Mouse (Mus musculus) ES-E14 (cell line): ENCODE measurements around the gene Plpp3. TPM values are rescaled to one million over a fixed set of nuclear protein-coding genes. Genes with fewer than 3 reads are reported as not detected.

Experiments
- DNase-seq: peaks from one replicate; pipeline ENCODE4 v3.0.0-alpha.2; 2013; ENCODE audit warnings: low read depth, low spot score
- H3K27ac ChIP-seq: 2 replicates; pipeline ENCODE4 v1.5.1; 2012; ENCODE audit warnings: low read depth, mild to moderate bottlenecking, low read length, moderate library complexity, mixed read lengths; ENCODE audit not compliant: poor library complexity, insufficient read depth, severe bottlenecking
- H3K36me3 ChIP-seq: 2 replicates; pipeline ENCODE4 v1.6.1; 2012; ENCODE audit warnings: mild to moderate bottlenecking, low read length, moderate library complexity, mixed read lengths; ENCODE audit not compliant: control insufficient read depth, poor library complexity, insufficient read depth, severe bottlenecking
- H3K4me1 ChIP-seq, 2 experiments: fragments of 150-350 bp in 1 of 2; sonication (generic) in 1 of 2; 2 replicates each; pipeline ENCODE4 v1.6.1; 2012; ENCODE audit warnings: low read length in 2 of 2, mild to moderate bottlenecking in 1 of 2, mixed read lengths in 1 of 2; ENCODE audit not compliant: control insufficient read depth in 2 of 2, insufficient read depth in 2 of 2, poor library complexity in 1 of 2
- H3K4me3 ChIP-seq, 2 experiments: fragments of 150-350 bp in 1 of 2; sonication (generic) in 1 of 2; 2 replicates each; pipeline ENCODE4 v1.5.1; 2012; ENCODE audit warnings: low read length in 2 of 2, low read depth in 1 of 2, mild to moderate bottlenecking in 1 of 2, mixed read lengths in 1 of 2; ENCODE audit not compliant: insufficient read depth in 1 of 2, poor library complexity in 1 of 2, severe bottlenecking in 1 of 2
- H3K9ac ChIP-seq: 2 replicates; pipeline ENCODE4 v1.6.1; 2012; ENCODE audit warnings: low read depth, mild to moderate bottlenecking, low read length, mixed read lengths; ENCODE audit not compliant: poor library complexity, insufficient read depth, severe bottlenecking
- H3K9me3 ChIP-seq: fragments of 150-350 bp; sonication (generic); 2 replicates; pipeline ENCODE4 v1.6.1; 2012; ENCODE audit warnings: low read depth, mild to moderate bottlenecking, low read length; ENCODE audit not compliant: control insufficient read depth, insufficient read depth
- CHD2 ChIP-seq: IDR thresholded peaks from 2 replicates; pipeline ENCODE4 v1.6.1; 2014; ENCODE audit warnings: mild to moderate bottlenecking, low read depth, low read length, inconsistent platforms
- HCFC1 ChIP-seq: IDR thresholded peaks from 2 replicates; pipeline ENCODE4 v1.6.1; 2012; ENCODE audit warnings: low read length, inconsistent platforms, borderline replicate concordance; ENCODE audit not compliant: insufficient read depth
- MAFK ChIP-seq: IDR thresholded peaks from 2 replicates; pipeline ENCODE4 v1.6.1; 2014; ENCODE audit warnings: mild to moderate bottlenecking, low read depth, low read length, inconsistent platforms; ENCODE audit not compliant: insufficient read depth
- ZC3H11A ChIP-seq: IDR thresholded peaks from 2 replicates; pipeline ENCODE4 v1.6.1; 2012; ENCODE audit warnings: low read depth, mild to moderate bottlenecking, inconsistent platforms, low read length, borderline replicate concordance
- ZNF384 ChIP-seq: IDR thresholded peaks from 2 replicates; pipeline ENCODE4 v1.6.1; 2012; ENCODE audit warnings: low read depth, low read length, inconsistent platforms
- in situ Hi-C, 2 experiments: fragments of 600-800 bp; cut with MboI; formaldehyde crosslinking; loops; one replicate each; pipeline ENCODE4 v1.15.1; 2025; ENCODE audit warnings: low sequenced_read_pairs in 2 of 2, inconsistent platforms in 1 of 2; ENCODE audit not compliant: unreplicated experiment in 2 of 2
- total RNA-seq: library from RNA; depleted of rRNA; stranded (reverse); fragments of 300-350 nt; gene quantifications from 2 replicates; pipeline ENCODE4 v1.2.3, GENCODE M21; 2012

Gene Plpp3
- total RNA-seq, 1 experiment, result 11.8 TPM

DNA sequence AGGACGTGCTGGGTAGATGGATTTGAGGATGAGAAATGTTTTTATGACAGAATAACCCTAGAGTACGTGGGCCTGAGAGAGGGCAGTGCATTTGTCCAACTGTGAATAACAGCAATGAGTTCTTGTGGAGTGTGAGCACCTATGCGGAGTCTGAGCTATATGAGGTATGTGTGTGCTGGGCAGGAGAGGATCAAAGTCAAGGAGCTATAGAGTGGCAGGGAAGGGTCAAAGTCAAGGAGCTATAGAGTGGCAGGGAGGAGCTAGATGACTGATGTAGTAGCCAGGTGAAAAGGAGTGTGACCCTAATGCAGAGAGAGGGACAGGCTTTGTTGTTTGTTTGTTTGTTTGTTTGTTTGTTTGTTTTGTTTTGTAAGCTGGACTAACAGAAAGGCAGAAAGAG lies 98.0 kb downstream of the Plpp3 start:
- H3K27ac ChIP-seq, result no peak overlapping the region
- in situ Hi-C loops, result no loop called here
- H3K4me3 ChIP-seq, result no peak overlapping the region
- TF ChIP-seq ZNF384 (no peak), MAFK (no peak), ZC3H11A (no peak), HCFC1 (no peak), CHD2 (no peak)
- no peak overlapping the region for H3K9ac ChIP-seq
- DNase-seq, result no peak
- H3K36me3 ChIP-seq, result no peaks in the 10 kb centered on the region
- H3K9me3 ChIP-seq, result no peaks in the 10 kb centered on the region
- H3K4me1 ChIP-seq, result no peaks in the 10 kb centered on the region

- H3K4me1 ChIP-seq, result no peaks in the 10 kb centered on the region
- no peaks in the 10 kb centered on the region for H3K9me3 ChIP-seq
- H3K4me3 ChIP-seq, result no peak overlapping the region
- no peak for DNase-seq
- TF ChIP-seq HCFC1, result no peak
- TF ChIP-seq CHD2, result no peak
- TF ChIP-seq ZNF384, result no peak
- no peak for TF ChIP-seq ZC3H11A
- no peak for TF ChIP-seq MAFK
- in situ Hi-C loops, result no loop called here
- H3K27ac ChIP-seq, result no peak overlapping the region
- no peak overlapping the region for H3K9ac ChIP-seq
- no peaks in the 10 kb centered on the region for H3K36me3 ChIP-seq
Observed at GRCm38 (mm10) chr4:105257667-105258560, 100.8 kb downstream of the Plpp3 start.

GRCm38 (mm10) chr4:105260385-105260784 lies 103.2 kb downstream of the Plpp3 start:
- Histone ChIP-seq H3K4me1 (no peaks in the 10 kb centered on the region), H3K9ac (no peak overlapping the region), H3K27ac (no peak overlapping the region), H3K4me3 (no peak overlapping the region), H3K9me3 (no peaks in the 10 kb centered on the region), H3K36me3 (no peaks in the 10 kb centered on the region)
- no peak for TF ChIP-seq HCFC1
- TF ChIP-seq ZNF384, result no peak
- no peak for TF ChIP-seq ZC3H11A
- no peak for TF ChIP-seq MAFK
- TF ChIP-seq CHD2, result no peak
- DNase-seq, result no peak
- in situ Hi-C loops, result no loop called here

- Histone ChIP-seq H3K36me3 (no peaks in the 10 kb centered on the region), H3K4me3 (no peak overlapping the region), H3K9ac (no peak overlapping the region), H3K27ac (no peak overlapping the region), H3K4me1 (no peaks in the 10 kb centered on the region), H3K9me3 (no peaks in the 10 kb centered on the region)
- no peak for TF ChIP-seq MAFK
- no peak for TF ChIP-seq ZNF384
- TF ChIP-seq CHD2, result no peak
- no peak for TF ChIP-seq HCFC1
- TF ChIP-seq ZC3H11A, result no peak
- in situ Hi-C loops, result no loop called here
- DNase-seq, result no peak
Observed at GRCm38 (mm10) chr4:105260893-105261769, 104.0 kb downstream of the Plpp3 start.
